Mouse (Mus musculus): ENCODE results near the gene Samd4b.
A peak's percentile ranks its signal among the peaks of the same experiment; 100 is the strongest.

Gene Samd4b

GRCm38 (mm10) chr7:28591862-28592261, 6.1 kb downstream of the Samd4b start:
- no peak for DNase-seq (ENCODE audit: low read depth, low spot score)

- DNase-seq (ENCODE audit: low read depth, low spot score) = no peak
Observed at GRCm38 (mm10) chr7:28587644-28588043, 10.3 kb downstream of the Samd4b start.

- no peak for DNase-seq (ENCODE audit: low read depth, low spot score)
Observed at GRCm38 (mm10) chr7:28586663-28587411, 11.1 kb downstream of the Samd4b start.

GRCm38 (mm10) chr7:28585001-28585400, 12.9 kb downstream of the Samd4b start:
- no peak for DNase-seq (ENCODE audit: low read depth, low spot score)

- DNase-seq (ENCODE audit: low read depth, low spot score) = no peak
Observed at GRCm38 (mm10) chr7:28584468-28584867, 13.5 kb downstream of the Samd4b start.

GRCm38 (mm10) chr7:28583570-28584344, 14.2 kb downstream of the Samd4b start:
- no peak for DNase-seq (ENCODE audit: low read depth, low spot score)

GRCm38 (mm10) chr7:28582841-28583240, 15.1 kb downstream of the Samd4b start:
- no peak for DNase-seq (ENCODE audit: low read depth, low spot score)

GRCm38 (mm10) chr7:28581721-28582120, 16.2 kb downstream of the Samd4b start:
- DNase-seq (ENCODE audit: low read depth, low spot score) = no peak

GRCm38 (mm10) chr7:28579826-28580225, 18.1 kb downstream of the Samd4b start:
- DNase-seq (ENCODE audit: low read depth, low spot score) = no peak

GRCm38 (mm10) chr7:28578543-28579053, 19.3 kb downstream of the Samd4b start:
- no peak for DNase-seq (ENCODE audit: low read depth, low spot score)

GRCm38 (mm10) chr7:28577826-28578542, 20.0 kb downstream of the Samd4b start:
- no peak for DNase-seq (ENCODE audit: low read depth, low spot score)

GRCm38 (mm10) chr7:28576271-28576914, 21.6 kb downstream of the Samd4b start:
- DNase-seq (ENCODE audit: low read depth, low spot score) = no peak

GRCm38 (mm10) chr7:28575597-28575996, 22.3 kb downstream of the Samd4b start:
- no peak for DNase-seq (ENCODE audit: low read depth, low spot score)

- DNase-seq (ENCODE audit: low read depth, low spot score) = no peak
Observed at GRCm38 (mm10) chr7:28573236-28573635, 24.7 kb downstream of the Samd4b start.

GRCm38 (mm10) chr7:28572689-28573088, 25.3 kb downstream of the Samd4b start:
- DNase-seq (ENCODE audit: low read depth, low spot score) = no peak

GRCm38 (mm10) chr7:28570982-28571682, 26.8 kb downstream of the Samd4b start:
- no peak for DNase-seq (ENCODE audit: low read depth, low spot score)

GRCm38 (mm10) chr7:28570291-28570981, 27.5 kb downstream of the Samd4b start:
- no peak for DNase-seq (ENCODE audit: low read depth, low spot score)

GRCm38 (mm10) chr7:28568253-28568652, 29.7 kb downstream of the Samd4b start:
- DNase-seq (ENCODE audit: low read depth, low spot score) = peak; percentile 50

GRCm38 (mm10) chr7:28567539-28567938, 30.4 kb downstream of the Samd4b start:
- no peak for DNase-seq (ENCODE audit: low read depth, low spot score)

- no peak for DNase-seq (ENCODE audit: low read depth, low spot score)
Observed at GRCm38 (mm10) chr7:28565407-28565806, 32.5 kb downstream of the Samd4b start.

Measured in forelimb bud, embryonic 11.5 days (tissue).